Mouse (Mus musculus) B cell, adult 62 days (primary cell): Measurements from ENCODE around the gene Cpsf2. TPM values are rescaled to one million over a fixed set of nuclear protein-coding genes. Genes with fewer than 3 reads are reported as not detected.

Experiments
- total RNA-seq: library from RNA; stranded (reverse); gene quantifications from 4 replicates; pipeline ENCODE4 v1.2.4, GENCODE M21; 2023

The Cpsf2 gene
- total RNA-seq, result 31.8 to 33.3 TPM (median 32.0 TPM) in 4 replicates

DNA sequence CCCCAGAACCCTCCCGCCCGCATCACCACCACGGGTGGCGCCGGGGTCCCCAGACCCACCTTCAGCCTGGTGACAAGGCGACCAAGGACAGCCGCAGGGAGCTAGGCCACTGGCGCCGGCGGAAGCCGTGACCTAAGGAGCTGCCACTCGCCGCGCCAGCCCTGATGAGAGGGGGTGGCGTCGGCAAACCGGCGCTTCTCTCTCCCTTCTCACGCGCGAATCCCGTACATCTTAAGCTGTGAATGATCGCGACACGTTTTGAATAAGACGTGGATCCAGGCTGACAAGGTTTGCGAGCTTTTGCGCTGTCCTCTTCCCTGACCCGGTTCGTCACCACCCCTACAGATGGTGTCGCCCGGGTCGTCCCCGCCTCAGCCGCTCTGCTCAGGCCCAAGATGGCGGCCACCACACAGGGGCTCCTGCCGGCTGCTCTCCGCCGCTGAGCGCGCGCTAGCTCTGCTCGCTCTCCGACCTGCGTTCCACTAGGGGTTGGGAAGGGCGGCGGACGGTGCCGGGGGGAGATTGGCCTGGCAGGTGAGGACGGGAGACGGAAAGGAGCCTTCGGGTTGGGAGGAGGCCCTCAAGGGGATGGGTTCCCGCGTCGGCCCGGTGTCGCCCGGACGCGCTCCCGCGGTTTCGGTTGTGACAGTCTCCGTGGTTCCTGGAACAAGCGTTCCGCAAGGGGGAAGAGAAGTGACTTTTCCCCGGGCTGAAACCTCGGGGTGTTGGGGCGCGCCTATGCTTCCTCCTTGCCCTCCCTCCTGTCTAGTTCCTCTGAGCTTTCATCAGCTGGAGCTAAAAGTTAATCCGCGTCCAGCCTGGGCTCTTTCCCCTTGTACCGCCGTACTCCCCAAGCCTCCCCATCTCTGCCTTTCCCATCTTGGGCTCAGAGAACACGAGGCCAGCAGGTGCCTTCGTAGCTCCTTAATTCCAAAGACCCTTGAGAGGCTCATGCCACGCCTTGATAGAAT lies at the start of gene Cpsf2:
Gene Cpsf2, plus strand, starts transcription at position 388 of the 971 bp plus-strand sequence.

DNA sequence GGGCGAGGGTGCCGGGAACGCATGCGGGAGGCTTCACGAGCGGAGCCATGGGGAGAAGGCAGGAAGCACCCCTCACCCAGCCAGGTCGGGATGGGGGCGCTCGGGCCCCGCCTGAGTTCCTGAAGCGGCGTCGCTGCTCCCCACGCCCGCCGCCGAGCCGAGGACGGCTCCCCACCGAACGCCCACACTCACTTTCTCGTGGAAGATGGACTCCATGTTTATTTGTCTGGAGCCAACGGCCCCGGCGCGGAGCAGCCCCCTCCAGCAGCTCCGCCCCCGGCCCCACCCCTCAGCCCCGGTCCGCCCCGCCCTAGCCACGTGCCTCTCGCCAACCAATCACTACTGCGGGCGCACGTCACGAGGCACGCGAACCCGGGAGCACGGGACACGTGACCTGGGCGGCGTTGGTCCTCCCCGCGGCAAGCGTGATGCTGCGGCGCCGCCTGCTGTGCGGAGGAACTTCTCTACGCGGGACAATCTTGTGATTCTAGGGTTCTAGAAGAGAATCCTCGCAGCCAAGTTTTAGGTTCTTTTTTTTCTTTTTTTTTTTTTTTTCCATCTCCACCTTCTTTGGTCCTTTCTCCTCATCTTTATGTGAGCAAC lies 17.7 kb upstream of the Cpsf2 start, which contains the start of gene Atxn3:
Gene Atxn3, minus strand, starts transcription at position 305 of the 603 bp plus-strand sequence.

Other genes with a start within 250 kb of the Cpsf2 start
- 0.33 TPM in 1 of 4 replicates, not detected in the others for gene Fbln5, start 156.9 kb upstream of the Cpsf2 start, total RNA-seq
- 63.4 to 76.5 TPM (median 76.0 TPM) in 4 replicates for gene Trip11, start 62.7 kb upstream of the Cpsf2 start, total RNA-seq
- 19.2 to 27.6 TPM (median 24.2 TPM) in 4 replicates for gene Atxn3, start 17.7 kb upstream of the Cpsf2 start, total RNA-seq
- not detected in 4 replicates for gene Slc24a4, start 152.7 kb downstream of the Cpsf2 start, total RNA-seq